Mouse (Mus musculus) megakaryocyte-erythroid progenitor cell, adult 5-6 weeks (primary cell): Measurements from ENCODE around the gene Ptgr2. TPM values are rescaled to one million over a fixed set of nuclear protein-coding genes. Genes with fewer than 3 reads are reported as not detected.

Source experiments
- ATAC-seq: replicated peaks from 2 replicates; pipeline ENCODE4 v1.8.0; 2016; ENCODE audit warnings: mild to moderate bottlenecking, inconsistent platforms; ENCODE audit not compliant: severe bottlenecking, poor library complexity, low FRiP score, low TSS enrichment
- total RNA-seq, 2 experiments: library from RNA; stranded (forward) in 1 of 2; stranded (reverse) in 1 of 2; fragments of 200-1000, 215-1000 nt in 1 of 2; fragments of >200 nt in 1 of 2; fragmentation: Nextera tagmentation in 1 of 2; gene quantifications; 2 replicates each; pipeline ENCODE4 v1.2.3; 2014 to 2017

The Ptgr2 gene
- 35.1 and 43.9 TPM in 2 replicates for total RNA-seq (2014; fragmentation: Nextera tagmentation)
- total RNA-seq (2017): 72.3 and 96.3 TPM in 2 replicates

DNA sequence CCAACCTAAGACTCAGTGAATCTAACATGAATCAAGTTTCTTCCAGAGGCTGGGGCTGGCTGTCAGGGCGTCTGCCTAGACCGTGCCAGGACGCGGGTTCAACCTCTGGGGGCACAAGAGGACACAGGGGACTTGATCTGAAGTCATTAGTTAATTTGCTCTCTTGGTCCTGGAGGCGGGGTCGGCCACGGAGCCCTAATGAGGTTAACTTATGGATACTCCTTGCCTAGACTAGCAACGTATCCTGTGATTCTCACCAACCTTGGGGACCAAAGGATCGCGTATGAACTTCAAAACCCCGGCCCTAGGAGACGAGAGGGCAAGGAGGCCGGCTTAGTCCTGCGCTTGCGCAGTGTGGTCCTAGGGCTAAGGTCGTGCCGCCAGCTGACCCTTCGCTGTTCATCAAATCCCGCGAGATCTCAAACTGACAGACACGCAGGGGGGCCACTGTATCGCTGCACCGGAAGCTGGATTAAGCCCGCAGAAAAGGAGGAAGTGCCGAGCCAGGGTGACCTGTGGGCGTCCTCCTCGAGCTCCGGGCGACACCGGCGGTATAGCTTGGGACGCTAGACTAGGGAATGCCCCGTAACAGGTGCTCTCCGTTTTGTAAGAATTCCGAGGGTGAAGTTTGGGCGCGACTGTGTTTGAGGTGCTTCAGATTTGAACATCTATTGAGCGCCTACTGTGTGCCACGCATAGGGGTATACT lies at the start of gene Ptgr2:
TSS of gene Ptgr2 (plus strand) at position 348 of the 708 bp plus-strand sequence.
- ATAC-seq: peak; percentile 99

DNA sequence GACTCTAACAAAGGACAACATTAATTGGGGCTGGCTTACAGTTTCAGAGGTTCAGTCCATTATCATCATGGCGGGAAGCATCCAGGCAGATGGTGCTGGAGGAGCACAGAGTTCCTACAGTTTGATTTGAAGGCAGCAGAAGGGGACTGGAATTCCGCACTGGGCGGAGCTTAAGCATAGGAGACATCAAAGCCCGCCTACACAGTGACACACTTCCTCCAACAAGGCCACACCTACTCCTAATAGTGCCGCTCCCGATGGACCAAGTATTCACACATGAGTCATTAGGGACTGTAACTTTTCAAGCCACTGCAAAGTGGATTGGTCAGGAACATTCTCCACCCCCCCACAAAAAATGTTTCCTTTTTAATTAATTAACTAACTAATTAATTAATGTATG lies 49.5 kb upstream of the Ptgr2 start:
- ATAC-seq: no peak

DNA sequence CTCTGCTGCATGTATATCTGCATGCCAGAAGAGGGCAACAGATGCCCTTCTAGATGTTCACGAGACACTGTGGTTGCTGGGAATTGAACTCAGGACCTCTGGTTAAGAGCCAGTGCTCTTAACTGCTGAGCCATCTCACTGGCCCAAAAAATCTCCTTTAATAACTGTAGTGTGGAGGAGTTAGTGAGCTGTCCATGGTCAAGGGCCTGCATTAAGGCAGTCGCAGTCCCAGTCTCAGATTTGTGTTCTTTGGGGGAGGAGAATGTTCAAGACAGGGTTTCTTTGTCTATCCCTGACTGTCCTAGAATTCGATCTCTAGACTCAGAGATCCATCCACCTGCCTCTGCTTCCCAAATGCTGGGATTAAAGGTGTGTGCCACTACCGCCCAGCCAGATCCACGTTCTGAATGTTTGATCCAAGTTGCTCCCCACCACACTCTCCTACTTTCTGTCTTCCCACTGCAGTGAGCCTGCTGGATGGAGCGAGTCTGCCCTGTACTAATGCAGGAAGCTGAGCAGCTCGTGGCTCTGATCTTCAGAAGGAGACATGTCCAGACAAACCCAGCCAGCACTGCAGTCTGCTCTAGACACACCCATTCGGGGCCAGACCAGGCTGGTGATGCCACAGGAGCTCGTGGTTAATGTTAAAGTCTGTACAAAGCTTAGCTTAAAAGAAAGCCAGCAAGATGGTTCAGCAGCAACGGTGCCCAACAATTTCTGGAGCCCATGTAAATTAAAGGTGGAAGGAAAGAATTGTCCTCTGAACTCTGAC lies 48.9 kb upstream of the Ptgr2 start:
- ATAC-seq: no peak

DNA sequence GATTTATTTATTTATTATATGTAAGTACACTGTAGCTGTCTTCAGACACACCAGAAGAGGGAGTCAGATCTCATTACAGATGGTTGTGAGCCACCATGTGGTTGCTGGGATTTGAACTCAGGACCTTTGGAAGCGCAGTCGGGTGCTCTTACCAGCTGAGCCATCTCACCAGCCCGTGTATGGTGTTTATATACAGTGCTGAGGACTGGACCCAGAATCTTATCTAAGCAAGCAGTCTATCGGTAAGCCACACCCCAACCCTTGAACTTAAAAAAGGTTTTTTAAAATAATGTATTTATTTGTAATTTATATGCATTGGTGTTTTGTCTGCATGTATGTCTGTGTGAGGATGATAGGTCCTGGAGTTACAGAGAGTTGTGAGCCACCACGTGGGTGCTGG lies 48.0 kb upstream of the Ptgr2 start:
- ATAC-seq: peak; percentile 78; the same call in 1 of the 2 replicates

DNA sequence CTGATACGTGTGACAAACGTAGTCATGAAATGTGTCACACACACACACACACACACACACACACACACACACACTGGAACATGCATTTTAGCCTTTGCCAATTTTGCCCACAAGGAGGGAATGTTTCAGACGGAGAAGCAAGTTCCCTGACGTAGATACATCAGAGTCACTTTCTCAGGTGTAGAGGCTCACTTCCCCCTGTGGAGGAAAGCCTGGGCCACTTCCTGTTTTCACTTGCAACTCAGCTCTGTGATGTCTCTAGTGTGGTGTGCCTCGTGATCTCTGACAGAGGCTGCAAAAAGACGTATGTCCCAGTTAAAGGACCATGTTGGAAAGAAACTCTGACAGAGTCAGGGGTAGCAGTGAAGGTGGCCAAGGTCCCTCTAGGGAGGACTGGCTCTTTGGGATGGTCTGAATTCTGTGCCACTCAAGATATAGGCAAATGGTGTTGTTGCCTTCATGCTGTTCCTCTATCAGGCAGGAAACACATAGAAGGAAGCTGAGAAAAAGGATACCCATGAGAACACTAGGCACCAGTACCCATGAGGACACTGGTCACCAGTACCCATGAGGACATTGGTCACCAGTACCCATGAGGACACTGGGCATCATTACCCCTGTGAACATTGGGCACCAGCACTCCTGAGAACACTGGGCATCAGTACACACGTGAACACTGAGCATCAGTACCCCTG lies 41.8 kb upstream of the Ptgr2 start:
- no peak for ATAC-seq

DNA sequence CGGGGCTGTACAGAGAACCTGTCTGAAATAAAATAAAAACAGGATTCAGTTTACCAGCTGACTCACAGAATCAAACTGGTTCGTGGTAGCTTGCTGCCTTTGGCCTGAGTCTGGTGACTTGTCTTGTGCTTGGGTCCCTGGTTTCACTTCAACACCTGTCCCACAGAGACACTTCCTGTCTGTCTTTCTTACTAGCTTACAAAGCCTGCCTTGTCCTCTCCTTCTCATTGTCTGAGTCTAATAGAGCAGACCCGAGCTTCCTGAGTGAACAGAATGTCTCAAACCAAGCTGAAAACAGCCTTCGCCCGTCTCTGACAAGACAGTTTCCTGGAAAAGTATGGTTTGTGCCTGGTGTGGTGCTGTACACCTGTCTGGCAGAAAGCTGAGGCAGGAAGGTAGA lies 39.3 kb upstream of the Ptgr2 start:
- ATAC-seq: no peak

DNA sequence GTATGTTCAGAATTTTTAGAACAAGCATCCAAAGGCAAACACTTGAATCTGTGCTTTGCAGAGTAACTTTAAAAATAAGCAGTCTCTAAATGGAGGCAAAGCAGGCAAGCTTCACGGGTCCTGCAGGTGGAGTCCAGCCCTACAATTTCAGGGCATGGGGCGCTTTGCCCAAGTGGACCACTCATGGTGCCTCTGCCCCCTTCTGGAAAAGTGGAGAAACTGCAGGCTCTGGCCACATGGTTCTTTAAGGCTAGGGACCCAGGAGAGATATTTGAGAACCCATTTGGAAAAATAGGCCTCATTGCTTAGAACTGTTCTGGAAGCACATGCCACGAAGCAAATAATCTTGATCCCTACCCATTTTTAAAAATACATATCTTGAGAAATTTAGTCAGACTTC lies 35.8 kb upstream of the Ptgr2 start:
- ATAC-seq: peak; percentile 87

DNA sequence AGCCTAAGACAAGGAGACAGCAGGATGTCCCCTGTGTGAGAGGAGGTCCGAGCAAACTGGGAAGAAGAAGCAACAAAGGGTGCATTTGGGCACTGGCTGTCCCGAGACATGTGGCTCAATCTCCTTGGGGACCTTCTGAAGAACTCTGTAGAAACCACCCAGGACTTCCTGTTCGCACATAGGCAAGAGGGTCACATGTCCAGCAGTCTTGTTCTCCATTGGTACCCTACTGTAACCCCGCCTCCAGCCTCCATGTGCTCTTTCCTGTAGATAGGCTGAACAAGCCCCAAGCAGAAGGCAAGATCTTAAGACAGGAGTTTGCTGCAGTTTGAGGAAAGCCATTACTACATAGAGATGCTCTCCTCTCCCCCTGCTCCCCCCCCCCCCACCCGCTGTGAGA lies 32.2 kb upstream of the Ptgr2 start:
- ATAC-seq: 0 out of 2 replicates have a peak, but pooled peaks have one; percentile 37

DNA sequence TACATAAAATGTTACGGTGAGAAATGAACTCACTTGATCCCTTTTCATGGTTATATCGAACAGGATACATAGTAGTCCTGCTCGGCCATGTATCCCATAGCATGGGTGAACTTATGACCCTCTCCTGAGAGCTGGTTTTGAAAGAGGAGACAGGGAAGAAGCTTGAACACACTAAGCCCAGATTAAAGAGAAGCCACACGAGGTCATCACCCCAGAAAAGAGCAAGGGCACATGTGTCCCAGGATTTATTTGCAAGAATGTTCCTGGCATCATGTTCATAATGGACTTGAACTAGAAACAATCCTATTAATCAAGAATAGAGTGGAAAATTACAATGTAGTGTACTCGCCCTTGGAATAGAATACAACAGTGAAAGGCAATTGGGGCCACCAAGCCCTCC lies 30.1 kb upstream of the Ptgr2 start:
- ATAC-seq: no peak

DNA sequence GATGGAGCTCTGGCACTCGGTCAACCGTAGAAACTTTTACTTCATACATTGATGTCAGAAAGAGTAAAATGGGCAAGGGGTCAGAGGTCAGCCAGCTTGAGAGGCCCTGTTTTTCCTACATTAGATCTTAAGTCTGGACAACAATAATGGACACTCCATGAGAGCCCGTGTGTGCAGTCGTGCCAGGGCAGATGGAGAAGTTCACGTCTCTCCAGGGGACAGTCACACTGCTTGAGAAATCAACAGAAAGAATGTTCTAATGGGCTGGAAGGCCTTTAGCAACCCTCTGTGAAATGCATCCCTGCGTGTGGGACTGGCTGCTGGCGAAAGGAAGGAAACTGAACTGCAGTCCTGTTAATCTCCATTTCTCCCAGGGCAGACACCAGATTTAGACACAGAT lies 24.7 kb upstream of the Ptgr2 start:
- ATAC-seq: no peak

DNA sequence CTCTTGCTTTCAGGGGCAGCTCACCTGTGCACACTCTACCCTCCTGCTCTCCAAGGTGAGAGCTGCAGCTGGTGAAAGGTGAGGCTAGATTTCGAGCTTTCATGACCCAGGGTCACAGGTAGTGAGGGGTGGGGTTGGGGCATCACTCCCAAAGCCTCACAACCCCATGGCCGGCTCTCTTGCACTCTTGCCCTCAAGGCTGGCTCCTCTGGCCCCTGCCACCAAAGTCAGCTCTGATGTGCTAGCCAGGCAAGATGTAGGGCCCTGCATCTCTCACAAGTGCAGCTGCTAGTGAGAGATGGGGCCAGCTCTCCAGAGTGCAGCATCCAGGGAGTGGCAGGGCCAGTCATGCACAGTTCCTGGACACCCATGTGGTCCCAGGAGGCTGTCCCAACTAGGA lies 17.8 kb upstream of the Ptgr2 start:
- ATAC-seq: no peak

DNA sequence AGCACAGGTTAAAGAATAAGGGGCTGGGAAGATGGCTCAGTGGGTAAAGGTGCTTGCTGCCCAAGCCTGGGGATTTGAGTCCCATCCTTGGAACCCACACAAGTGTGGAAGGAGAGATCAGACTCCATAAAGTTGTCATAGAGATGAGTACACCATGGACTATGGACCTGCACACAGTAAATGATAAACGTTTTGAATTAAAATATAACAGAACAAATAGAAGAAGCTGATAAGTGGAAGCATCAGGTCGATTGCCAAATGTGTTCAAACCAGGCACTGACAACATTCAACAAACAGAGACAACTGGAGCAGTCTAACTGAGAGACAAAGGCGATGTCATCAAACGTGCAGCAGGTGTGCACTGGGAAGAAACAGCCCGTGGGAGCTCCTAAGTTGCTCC lies 11.7 kb upstream of the Ptgr2 start:
- ATAC-seq: no peak

DNA sequence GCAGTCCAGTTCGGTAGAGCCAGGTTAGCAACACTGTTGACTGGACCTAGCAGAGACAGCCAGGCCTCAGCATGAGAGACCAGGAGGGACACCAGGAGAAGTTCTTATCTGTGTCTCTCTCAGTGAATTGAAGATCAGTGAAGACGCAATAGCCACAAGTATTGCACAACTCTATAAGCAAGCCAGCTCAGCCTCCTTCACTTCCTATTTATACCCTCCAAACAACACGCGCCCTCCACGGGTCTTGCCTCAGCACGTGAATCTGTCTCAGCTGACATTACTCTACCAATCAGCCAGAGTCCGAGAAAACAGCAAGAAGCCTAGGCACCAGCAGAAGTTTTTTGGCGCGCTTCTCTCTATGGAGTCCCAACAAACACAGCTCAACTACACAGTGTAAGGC lies 9.7 kb upstream of the Ptgr2 start:
- ATAC-seq: no peak

DNA sequence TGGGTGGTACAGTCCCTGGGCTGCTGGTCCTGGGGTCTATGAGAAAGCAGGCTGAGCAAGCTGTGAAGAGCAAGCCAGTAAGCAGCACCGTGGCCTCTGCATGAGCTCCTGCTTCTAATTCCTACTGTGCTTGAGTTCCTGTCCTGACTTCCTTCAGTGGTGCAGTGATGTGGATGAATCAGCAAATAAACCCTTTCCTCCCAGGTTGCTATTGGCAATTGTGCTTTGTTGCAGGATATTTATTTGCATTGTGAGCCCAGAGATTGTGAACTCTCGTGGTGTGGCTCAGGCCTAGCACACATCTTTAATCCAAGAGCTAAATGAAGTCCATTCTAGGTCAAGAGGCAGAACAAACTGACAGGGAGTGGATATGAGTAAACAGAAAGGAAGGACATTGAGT lies 8.7 kb upstream of the Ptgr2 start:
- no peak for ATAC-seq

DNA sequence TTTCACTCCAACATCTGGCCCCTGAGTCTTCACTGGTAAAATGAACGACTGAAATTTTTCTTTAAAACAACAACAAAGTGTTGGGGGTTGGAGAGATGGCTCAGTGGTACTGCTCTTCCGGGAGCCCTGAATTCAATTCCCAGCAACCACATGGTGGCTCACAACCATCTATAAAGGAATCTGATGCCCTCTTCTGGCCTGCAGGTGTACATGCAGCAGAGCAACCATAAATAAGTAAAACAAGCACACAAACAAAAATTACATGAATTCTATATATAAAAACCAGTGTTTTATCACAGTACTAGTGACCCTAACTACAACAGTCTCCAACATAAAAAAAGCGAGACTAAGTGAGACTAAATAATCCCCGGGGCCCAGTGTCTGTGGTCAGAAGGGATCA lies 8.2 kb upstream of the Ptgr2 start:
- ATAC-seq: no peak

DNA sequence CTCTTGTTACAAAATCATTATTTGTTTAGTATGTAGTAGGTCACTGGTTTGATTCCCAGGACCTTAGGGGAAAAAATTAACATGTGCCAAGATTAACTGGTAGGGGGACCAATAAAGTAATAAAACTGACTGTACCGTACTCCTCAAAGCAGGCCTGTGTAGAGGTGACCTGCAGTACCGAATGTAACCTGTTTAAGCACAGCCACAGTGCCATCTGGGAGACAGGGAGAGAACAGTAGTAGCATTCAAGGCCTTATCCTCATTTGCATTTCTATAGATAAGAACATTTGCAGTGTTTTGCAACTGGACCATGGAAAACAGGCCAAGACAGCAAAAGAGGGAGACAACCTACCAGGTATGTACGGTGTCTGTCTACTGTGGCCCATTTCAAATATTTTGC lies 7.2 kb upstream of the Ptgr2 start:
- peak; percentile 65; the same call in 1 of the 2 replicates for ATAC-seq

DNA sequence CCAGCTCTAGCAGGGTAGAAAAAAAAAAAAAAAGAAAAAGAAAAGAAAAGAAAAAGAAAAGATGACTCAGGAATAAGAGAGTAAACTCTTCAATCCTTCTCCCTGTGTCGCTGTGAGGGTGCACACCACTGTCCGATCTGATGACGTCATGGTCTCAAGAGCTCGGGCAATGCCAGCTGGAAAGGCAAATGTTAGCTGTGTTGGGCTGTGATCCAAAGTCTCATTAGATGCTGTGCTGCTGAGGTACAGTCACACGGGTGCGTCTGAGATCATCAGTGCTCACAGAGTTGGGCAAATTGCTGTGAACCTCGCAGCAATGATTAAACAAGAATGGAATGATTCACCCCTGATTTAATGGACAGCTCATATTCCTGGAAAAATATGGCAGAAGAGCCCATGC lies 6.1 kb upstream of the Ptgr2 start:
- ATAC-seq: no peak

DNA sequence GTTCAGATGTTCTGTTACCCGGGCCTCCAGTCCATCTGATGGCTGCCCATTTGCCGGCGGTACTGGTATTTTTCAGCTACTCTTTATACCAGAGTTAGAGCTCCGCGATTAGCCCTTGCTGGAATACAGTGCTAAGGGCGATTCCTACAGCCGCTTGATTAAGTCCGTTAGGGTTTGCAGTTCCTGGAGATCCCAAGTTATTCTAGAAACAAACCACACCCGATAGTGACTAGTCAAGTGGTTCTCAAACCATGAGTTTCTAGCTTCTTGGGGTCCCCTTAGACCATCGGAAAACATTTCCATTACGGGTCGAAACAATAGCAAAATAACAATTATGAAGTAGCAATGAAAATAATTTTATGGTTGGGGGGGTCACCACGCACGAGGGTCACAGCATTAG lies 641 bp upstream of the Ptgr2 start:
- ATAC-seq: no peak

DNA sequence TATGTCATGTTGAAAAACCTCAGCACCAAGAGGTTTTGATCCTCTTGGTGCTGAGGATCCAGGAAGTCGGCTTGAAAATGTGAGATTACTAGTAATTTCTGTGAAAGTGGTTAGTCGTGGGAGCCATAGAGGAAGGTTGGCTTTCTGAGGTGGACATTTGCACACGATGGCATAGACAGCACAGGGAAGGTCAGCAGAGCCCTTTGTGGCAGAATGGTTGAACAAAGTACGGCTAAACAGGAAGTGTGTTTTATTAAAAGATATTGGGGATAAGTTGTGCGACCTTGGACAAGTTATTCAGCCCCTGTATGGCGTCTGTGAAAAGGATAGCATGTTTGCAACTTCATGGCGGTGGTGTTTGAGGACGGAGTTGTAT lies 549 bp downstream of the Ptgr2 start:
- ATAC-seq: 0 out of 2 replicates have a peak, but pooled peaks have one; percentile 1

DNA sequence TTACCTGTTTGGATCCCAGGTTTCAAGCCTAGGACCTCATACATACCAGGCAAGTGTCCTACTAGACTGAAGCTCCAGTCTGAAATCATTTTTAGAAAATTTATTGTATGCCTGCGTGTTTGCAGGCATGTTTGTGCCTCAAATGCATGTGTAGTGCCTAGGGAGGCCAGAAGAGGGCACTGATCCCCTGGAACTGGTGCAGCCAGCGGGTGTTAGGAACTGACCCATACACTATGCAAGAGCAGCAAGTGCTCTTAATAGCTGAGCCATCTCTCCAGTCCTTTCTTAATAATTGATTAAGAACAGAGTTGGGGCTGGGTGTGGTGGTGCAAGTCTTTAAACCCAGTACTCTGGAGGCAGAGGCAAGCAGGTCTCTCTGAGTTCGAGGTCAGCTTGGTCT lies 3.4 kb downstream of the Ptgr2 start:
- ATAC-seq: no peak
